Mouse (Mus musculus): Measurements from ENCODE around the gene Fars2. TPM values are rescaled to one million over a fixed set of nuclear protein-coding genes. Genes with fewer than 3 reads are reported as not detected.

Fars2 gene
- total RNA-seq, 2 experiments from 2014 or later, result 33.3 to 41.8 TPM

DNA sequence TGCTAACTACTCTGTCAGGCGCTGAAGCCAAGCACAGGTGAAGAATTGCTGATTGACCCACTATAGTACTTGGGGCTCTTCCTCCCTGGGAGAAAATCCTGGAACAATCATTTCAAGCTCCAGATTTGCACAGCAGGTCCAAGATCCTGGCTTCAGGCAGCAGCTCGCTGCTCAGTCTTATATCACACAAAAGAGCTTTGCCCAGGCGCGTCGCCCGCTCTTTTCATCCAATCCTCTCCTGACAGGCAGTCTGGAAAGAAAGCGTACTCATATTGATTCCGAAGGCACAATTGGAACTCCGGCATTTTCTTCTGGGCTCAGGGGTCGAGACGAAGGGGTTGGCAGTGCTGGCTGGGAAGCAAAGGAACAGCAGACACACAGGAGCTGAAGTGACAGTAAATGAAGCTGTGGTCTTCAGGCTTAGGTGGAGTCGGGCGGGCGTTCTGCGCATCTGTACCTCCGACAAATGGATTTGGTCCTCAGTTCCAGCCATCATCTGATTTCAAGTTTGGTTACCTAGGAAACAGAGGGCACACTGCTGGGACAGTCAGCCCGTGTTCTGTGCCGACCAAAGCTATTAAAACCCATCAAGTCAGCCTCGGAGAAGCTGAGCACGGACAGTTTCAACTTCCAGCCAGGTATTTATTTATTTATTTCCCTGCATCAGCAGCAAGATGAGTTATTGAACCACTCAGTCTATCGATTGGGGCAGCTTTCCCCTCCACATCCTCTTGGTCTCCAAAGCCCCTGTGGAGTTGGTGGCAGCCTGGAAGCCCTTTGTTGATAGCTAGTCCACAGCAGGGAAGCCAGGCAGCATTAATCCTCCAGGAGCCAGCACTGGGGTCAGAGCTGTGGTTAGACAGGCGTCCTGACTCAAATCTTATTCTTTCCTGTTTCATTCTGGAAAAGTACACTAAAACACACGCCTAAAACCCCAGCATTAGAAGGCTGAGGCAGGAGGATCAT is 495.9 kb downstream of the Fars2 start:
- DNase-seq, result no peak
- intact Hi-C loops (cut with DNase I), result no loop called here

DNA sequence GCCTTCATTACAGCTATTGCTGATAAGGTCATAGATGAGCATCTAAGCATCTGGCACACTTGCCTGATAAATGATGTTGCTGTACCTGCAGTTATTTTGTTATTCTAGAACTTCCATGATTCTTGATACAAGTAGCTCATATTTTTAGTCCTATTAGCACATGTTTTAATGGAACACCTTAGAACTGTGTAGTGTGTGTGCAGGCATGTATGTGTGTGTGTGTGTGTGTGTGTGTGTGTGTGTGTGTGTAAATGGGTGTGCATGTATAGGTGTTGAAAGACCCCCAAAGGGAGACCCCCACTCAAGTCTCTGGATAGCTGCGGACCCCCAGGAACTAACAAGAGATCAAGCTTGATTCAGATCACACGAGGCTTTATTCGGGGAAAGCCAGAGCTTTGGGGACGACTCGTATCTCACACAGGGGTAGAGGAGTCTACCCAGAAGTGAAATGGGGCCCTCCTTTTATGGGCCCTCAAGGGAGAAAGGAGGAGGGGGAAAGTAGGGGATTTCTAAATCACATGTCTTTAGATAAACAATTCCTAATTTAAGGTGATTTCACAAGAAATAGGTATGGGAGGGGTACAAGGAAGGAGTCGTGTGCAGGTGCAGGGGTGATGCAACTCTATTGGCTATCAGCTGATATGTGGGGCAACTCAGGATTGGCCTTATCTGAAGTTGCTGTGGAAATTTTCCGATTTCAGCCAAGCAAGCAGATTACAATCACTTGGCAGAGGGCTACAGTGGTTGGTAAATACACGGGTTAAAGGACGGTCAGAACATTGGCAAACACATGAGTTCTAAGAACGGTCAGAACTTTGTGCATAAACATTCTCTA is 503.5 kb downstream of the Fars2 start:
- intact Hi-C loops (cut with DNase I), result no loop called here
- no peak for DNase-seq

DNA sequence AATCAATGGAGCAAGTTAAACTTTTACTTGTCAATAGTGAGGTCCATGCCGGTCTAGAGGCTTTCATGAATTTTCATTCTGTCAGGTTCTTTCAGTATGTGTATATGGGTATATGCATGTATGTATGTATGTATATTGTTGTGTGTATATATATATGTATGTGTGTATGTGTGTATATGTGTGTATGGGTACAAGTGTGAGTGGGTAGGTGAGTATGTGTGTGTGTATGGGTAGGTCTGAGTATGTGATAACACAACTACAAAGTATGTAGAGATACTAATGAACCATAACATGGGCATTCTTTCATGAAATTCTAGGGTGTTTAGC is 504.1 kb downstream of the Fars2 start:
- intact Hi-C loops (cut with DNase I), result no loop called here
- no peak for DNase-seq

DNA sequence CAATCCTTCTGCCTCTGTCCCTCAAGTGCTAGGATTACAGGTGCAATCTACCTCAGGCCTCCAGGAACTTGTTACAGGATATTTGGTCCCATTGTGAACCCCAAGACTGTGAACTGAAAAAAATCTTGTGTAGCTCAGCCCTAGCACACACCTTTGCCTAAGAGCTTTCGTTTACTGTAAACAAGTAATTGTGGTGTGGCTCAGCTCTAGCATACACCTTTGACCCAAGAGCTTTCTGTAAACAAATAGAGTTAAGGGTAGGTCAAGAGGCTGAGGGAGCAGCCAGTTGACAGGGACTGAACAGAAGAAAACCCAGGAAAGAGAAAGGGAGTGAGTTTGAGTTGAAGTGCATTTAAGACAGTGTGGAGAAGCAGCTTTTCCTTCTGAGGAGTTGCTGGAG is 506.3 kb downstream of the Fars2 start:
- DNase-seq, result no peak
- intact Hi-C loops (cut with DNase I), result no loop called here

DNA sequence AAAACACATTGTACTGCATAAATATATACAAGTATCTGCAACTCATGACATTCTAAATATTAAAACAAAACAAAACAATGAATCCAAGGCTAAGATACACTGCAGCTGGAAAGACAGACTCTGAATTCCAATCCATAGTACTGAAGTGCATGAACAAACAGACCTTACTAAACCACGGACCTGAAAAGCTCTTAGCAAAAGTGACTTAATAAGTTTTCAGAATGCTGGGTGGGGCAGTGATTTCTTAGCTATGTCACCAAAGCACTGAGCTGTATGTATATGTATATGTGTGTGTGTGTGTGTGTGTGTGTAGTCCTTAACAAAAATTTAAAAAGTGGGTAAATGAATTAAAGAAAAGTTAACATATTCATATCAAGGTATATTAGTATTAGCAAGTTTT is 511.9 kb downstream of the Fars2 start:
- intact Hi-C loops (cut with DNase I), result no loop called here
- DNase-seq, result no peak

DNA sequence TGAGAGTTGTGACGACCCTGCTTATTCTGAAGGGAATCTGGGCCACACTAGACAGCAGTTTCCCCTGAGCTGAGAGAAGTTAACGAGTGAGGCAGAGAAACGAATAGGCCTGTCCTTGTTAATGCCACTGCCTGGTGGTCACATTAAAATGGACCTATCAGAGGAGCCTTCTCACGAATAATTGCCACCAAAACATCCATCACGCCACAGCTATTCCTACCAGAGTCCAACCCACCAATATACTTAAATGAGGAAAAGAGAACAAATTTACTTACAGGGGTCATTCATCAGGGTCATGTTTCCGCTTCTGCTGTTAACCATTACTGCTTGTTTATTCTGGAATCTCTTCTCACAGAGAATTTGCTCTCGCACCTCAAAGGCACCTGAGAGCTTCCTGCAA is 531.0 kb downstream of the Fars2 start:
- intact Hi-C loops (cut with DNase I), result no loop called here
- DNase-seq, result no peak

DNA sequence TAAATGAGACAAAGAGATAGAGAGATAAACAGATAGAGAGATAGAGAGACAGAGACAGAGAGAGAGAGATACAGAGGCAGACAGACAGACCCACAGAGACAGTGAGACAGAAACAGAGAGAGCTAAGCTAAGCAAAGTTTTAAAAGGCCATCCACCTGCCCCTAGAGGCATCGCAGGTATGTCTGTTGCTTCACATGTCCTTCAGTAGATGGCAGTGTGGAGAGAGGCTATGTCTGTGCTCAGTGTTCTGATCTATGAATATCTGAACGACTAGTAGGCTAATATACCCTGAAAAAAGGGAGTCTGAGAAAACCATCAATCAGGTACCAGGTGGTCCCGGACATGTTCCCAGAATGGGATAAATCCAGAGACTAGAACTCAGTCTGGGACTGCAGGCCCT is 537.0 kb downstream of the Fars2 start:
- DNase-seq, result no peak
- intact Hi-C loops (cut with DNase I), result no loop called here

DNA sequence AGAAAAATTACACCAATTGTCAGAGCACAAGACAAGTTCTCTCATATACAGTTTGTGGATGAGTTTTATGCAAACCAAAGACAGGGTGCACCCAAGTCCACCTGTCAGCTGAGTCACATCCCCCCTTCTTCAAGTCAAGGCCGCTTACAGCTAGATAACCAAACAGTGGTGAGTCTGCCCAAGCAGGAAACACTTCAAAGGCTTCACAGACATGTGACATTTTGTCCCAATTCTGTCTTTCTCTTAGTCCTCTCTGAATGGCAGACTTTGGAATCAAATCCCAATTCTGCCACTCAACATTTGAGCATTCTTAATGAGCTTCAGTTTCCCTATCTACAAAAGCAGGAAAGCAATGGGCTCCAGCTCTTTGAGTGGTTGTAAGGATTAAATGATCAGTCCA is 562.1 kb downstream of the Fars2 start:
- no peak for DNase-seq
- intact Hi-C loops (cut with DNase I), result no loop called here

DNA sequence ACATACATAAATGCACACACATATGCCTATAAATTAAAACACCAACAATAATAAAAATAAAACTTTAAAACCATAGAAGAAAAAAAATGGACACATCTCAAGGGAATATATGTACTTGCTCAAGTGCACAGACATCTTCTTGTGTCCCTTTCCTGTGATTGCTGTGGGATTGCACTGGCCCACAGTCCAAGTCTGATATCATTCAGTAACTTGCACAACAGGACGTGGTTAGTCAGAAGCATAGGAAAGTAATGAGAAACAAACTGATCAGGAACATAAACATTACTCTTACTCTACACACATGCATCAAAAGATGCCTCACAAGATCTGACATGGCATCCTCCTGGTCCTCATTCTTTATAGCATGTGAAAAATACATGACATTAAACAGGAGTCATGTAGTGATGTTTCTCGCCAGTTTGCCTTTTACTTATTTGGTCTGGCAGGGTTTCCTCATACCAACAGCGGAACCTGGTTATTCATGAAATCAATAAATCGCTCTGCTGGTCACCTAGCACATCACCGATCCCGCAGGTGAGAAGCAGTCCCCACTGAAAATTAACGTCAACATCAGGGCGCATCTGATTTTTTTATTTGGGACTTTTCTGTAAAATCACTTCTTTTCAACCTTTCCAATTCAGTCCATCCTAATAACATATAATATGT is 563.6 kb downstream of the Fars2 start:
- DNase-seq, result no peak
- intact Hi-C loops (cut with DNase I), result no loop called here

DNA sequence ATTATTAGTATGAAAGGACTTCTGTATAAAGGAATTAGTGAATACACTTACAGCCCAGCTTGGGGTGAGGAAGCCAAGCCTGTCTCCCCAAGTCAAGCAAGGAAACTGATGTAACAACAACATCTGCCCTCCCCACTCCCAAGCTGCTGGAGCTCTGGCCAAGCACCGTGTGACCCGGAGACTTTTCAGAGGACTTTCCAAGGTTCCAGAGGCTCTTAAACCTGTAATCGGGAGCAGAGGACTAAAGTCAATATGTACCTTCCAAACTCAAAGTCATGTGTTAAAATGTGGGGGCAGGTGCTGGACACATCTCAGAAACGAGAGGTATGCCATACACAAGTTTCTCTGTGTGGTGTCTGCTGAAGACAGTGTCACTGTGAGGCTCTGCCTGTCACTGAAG is 566.4 kb downstream of the Fars2 start:
- intact Hi-C loops (cut with DNase I), result no loop called here
- DNase-seq, result no peak

DNA sequence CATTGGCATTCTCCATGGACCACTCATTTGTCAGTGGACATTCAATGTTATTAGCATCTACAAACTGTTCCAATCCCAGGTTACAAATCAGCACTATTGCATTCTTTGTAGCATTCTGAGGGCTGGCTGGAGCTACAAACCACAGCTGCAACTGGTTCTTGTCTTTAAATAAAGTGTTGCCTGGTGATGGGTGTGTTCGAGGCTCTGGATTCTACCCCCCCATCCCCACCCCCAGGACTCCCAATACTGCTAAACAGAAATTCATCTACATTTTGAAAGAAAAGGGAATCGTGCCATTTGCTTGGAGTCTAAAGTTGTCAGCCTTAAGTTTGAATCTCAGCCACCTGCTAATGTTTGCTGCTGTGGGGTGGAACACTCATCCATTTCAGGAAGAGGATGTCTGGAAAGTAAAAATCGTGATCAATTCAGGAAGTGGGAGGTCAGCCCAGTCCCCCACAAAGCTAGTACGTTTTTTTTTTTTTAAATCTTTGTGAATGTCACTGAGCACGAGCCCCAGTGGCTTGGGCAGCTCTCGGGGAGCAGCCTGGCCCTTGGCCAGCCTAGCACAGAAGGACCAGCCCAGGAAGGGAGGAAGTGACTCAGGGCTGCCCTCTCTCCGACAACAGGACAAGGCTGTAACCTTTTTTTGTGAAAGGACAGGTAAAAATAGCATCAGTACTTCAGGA is 578.4 kb downstream of the Fars2 start:
- DNase-seq, result no peak
- intact Hi-C loops (cut with DNase I), result no loop called here

DNA sequence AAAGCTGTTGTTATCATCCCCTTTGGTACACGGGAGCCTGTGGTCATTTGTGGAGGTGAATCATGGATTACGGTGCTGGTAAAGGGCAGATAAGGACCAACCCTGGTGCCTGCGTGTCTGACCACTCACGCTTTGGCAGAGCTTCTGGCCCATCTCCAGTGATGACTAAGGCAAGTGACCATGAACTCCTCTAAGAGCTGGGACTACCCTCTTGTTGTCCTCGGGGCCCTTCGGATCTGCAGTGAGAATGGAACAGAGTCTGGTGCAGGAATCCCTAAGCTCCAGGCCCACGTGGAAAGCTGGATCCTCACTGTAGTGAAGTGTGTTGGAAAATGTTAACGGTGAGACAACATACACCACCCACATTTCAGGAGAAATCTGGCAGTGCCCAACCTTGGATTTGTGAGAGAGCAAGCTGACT is 579.1 kb downstream of the Fars2 start:
- intact Hi-C loops (cut with DNase I), result no loop called here
- DNase-seq, result peak in 1 of 2 experiments; percentile 13

DNA sequence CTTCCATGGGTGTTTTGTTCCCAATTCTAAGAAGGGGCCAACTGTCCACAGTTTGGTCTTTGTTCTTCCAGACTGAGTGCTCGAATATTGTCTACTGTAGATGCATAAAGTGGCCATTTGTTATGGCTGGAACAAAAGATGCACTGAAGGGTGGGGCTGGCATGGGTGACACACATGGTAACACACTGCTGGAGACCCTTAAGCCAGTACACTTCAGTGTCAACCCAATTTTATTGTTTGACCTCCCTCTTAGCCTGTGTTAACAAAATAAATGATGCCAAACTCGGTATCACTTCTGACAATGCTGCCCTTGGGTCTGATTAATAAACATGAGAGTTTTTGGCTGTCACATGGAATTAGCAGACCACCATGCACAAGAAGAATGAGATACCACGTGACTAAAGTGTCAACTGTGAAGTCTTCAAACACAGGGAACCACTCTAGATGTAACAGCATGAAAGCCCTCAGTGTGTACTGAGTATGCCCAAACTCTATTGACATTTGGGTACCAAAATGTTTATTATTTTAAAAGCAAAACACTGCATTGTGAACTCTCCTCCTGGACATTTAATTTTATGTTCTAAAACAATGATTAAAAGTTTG is 590.0 kb downstream of the Fars2 start:
- no peak for DNase-seq
- intact Hi-C loops (cut with DNase I), result no loop called here

DNA sequence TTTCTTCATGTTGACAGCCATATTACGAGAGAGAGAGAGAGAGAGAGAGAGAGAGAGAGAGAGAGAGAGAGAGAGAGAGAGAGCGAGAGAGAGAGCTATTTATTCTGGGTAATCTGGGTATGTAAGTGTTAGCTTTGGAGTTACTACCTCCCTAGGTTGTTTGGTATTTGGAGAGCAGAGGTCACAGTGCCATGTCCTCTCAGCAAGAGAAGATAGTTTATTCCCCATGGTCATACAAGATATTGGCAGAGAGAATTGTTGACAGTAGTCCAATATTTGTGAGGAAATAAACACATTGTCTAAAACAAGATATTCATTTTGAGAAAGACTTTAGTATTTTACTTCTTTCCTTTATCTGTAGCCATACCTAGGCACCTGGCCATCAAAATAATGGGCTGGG is 596.9 kb downstream of the Fars2 start:
- no peak for DNase-seq
- intact Hi-C loops (cut with DNase I), result loop anchor here (10.0 kb wide), 1 partner anchor 1531 kb away; no protein-coding TSS in a partner anchor

DNA sequence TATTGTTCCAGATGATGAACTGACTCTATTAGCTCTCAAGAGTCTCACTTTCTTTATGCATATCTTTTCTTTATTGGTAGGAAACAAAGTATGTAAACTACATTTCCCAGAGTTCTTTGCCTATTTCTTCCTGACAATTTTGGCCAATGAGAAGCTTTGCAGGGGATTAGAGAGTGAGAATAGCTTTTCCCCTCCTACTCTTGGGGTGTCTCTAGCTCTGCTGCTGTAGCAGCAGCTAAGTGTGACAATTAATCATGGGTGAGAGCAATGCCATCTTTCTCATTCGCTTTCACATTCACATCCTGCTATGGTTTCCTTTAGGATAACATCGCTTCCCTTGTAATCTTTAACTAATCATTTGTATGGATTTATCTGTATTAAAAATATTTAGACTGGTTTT is 599.5 kb downstream of the Fars2 start:
- no peak for DNase-seq
- intact Hi-C loops (cut with DNase I), result loop anchor here (10.0 kb wide), 1 partner anchor 1528 kb away; no protein-coding TSS in a partner anchor

DNA sequence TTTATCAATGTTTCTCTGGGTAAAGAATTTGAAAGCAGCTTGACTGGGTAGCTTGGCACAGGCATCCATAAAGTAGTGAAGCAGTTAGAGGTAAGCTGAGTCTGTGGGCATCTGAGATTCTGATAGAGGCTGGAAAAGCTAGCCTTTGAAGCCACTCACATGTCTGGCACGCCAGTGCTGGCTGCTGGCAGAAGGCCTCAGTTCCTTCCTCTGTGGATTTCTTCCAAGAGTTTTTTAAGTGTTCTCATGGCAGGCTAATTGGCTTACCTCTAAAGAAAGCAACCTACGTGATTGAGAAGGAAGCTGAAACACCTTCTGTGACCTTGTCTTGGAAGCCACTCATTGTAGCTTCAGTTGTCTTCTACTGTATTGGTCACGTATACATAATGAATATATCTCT is 600.2 kb downstream of the Fars2 start:
- intact Hi-C loops (cut with DNase I), result loop anchor here (10.0 kb wide), 1 partner anchor 1527 kb away; no protein-coding TSS in a partner anchor
- DNase-seq, result no peak

DNA sequence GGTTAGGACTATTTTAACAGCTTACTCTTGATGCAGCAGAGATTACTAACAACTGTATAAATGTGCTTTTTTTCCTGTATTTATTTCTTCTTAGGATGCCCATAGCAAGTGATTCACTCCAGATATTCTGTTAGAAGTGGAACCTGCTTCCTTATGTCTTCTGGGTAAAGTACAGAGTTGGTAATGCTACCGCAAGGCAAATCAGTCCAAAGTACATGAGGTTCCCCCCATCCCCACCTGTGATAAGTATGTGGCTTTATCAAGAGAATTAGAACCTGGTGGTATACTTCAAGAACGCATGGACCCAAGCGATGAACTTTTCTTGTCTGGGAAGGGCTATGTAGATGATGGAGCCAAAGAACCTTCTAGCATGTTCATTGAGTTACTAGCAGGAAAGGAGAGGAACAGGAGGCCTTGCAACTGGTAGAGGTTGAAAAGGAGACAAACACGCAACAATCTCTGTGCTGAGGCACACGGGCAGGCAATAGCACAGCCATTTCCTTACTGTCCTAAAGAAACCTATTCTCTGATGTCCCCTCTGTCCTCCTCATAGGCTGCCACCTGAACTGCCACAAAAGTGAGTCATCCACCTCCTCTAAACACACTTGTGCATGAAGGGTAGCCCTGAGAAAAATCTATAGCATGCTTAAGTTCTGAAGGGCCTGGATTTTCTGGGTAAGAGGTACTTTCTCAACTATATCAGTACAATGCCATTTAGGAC is 603.2 kb downstream of the Fars2 start:
- no peak for DNase-seq
- intact Hi-C loops (cut with DNase I), result loop anchor here (10.0 kb wide), 1 partner anchor 436 kb away; no protein-coding TSS in a partner anchor

DNA sequence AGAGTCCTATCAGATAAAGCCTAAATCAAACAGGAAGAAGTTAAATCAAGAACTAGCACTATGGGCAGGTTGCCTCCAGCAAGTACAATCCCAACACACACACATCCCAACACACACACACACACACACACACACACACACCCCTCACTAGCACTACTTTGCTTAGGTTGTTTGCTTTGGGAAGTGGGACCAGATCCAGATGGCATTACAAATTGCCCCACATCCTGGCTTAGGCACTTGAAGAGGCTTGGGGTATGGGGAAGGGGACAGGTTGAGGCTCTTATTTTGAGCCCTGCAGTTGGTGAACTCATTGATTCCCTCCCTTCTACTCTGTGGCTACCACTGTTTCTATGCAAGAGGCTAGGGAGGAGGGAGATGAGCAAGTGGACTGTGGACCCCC is 605.1 kb downstream of the Fars2 start:
- DNase-seq, result no peak
- intact Hi-C loops (cut with DNase I), result loop anchor here (10.0 kb wide), 1 partner anchor 438 kb away; no protein-coding TSS in a partner anchor

DNA sequence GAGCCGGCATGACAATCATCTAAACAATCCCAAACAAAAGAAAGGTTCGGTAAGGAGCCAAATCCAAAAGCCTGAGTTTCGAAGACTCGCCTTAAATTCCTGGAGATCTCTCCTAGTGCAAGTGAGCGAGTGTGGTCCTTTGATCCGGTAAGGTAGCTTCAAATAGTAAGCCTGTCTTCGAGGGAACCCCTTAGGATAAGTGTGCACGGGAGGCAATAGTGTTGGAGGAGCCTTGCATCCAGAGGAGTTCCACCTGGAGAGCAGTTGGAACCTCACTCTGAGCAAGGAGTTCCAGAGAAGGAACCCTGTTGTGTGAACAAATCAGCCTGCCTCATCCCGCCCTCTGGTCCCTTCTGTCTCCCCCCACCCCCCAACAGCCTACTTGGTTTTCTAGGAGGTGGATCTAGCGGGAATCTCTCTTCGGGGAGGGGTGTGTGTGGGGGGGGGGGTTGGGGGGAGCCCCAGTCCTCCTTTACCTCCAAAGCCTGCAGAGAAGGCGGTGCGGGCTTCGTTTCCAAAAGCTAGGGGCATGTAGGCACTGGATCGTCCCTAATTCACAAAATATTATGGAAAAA is 606.6 kb downstream of the Fars2 start:
- intact Hi-C loops (cut with DNase I), result loop anchor here (10.0 kb wide), 1 partner anchor 439 kb away; no protein-coding TSS in a partner anchor
- no peak for DNase-seq

Measured in gastrocnemius, postnatal 36 days (tissue).